In genomic region chr11:76312805-76313204, GRCm38 (mm10) we compare ENCODE assay signal across 15 mouse cellular contexts.
DNase-seq lines count a peak whose midpoint lies in the region; ATAC-seq lines count a peak whose summit lies in the region.
"Had no signal": no experiment of that assay in that cellular context is flagged by ENCODE, and none has a peak within 500 bp of the region (broad histone marks: within the 10 kb centered on the region; RNA-seq: fewer than 3 reads in every experiment).

No protein-coding gene starts in this region.

- no peaks in the 10 kb centered on the region for H3K36me3 ChIP-seq in hindbrain, embryonic 11.5 days (ENCODE audit: control insufficient read depth, insufficient read depth, low read length)
- H3K36me3 ChIP-seq in hindbrain, embryonic 13.5 days = no peaks in the 10 kb centered on the region
- no peaks in the 10 kb centered on the region for H3K36me3 ChIP-seq in embryonic facial prominence, embryonic 15.5 days
- no peaks in the 10 kb centered on the region for H3K36me3 ChIP-seq in stomach, embryonic 16.5 days (ENCODE audit: control insufficient read depth, insufficient read depth, low read length)
- H3K36me3 ChIP-seq in liver, embryonic 12.5 days = no peaks in the 10 kb centered on the region
- no peaks in the 10 kb centered on the region for H3K36me3 ChIP-seq in forebrain, embryonic 15.5 days
- H3K36me3 ChIP-seq: liver, embryonic 15.5 days; midbrain, embryonic 13.5 days had no signal

- WGBS in hindbrain, embryonic 11.5 days = 81% methylated on average over 4 of the region's 4 CpGs
- WGBS in hindbrain, embryonic 13.5 days = 87% methylated on average over 4 of the region's 4 CpGs
- 12% methylated on average over 4 of the region's 4 CpGs for WGBS in embryonic facial prominence, embryonic 15.5 days
- 35% methylated on average over 4 of the region's 4 CpGs for WGBS in stomach, embryonic 16.5 days
- 46% methylated on average over 4 of the region's 4 CpGs for WGBS in liver, embryonic 12.5 days (ENCODE audit: insufficient replicate concordance)
- 73% methylated on average over 4 of the region's 4 CpGs for WGBS in forebrain, embryonic 15.5 days

- no peak overlapping the region for H3K4me3 ChIP-seq in hindbrain, embryonic 11.5 days (ENCODE audit: low read depth, low read length)
- H3K4me3 ChIP-seq in hindbrain, embryonic 13.5 days = no peak overlapping the region
- H3K4me3 ChIP-seq in embryonic facial prominence, embryonic 15.5 days (replicated peaks) = no peak overlapping the region
- H3K4me3 ChIP-seq in stomach, embryonic 16.5 days (replicated peaks; ENCODE audit: low read length) = no peak overlapping the region
- no peak overlapping the region for H3K4me3 ChIP-seq in liver, embryonic 12.5 days
- no peak overlapping the region for H3K4me3 ChIP-seq in forebrain, embryonic 15.5 days
- H3K4me3 ChIP-seq: liver, embryonic 15.5 days; midbrain, embryonic 13.5 days had no signal

- peaks cover 2% of the 10 kb centered on the region; the same call in 1 of the 2 replicates for H3K4me1 ChIP-seq in hindbrain, embryonic 11.5 days (replicated peaks; ENCODE audit: control insufficient read depth, insufficient read depth, low read length)
- peaks cover 33% of the 10 kb centered on the region for H3K4me1 ChIP-seq in hindbrain, embryonic 13.5 days (replicated peaks)
- H3K4me1 ChIP-seq in embryonic facial prominence, embryonic 15.5 days = peaks cover 62% of the 10 kb centered on the region
- H3K4me1 ChIP-seq in stomach, embryonic 16.5 days (ENCODE audit: control insufficient read depth, insufficient read depth, low read length) = peaks cover 34% of the 10 kb centered on the region
- no peaks in the 10 kb centered on the region for H3K4me1 ChIP-seq in liver, embryonic 12.5 days
- H3K4me1 ChIP-seq in forebrain, embryonic 15.5 days = peaks cover 15% of the 10 kb centered on the region; the same call in 1 of the 2 replicates

- DNase-seq in hindbrain, embryonic 11.5 days (ENCODE audit: low spot score) = no peak
- peak; percentile 61 for DNase-seq in adipocyte (ENCODE audit: low spot score)
- DNase-seq: adrenal gland, postnatal 10 days; cerebellum, adult 9-11 months; kidney, adult 9 months; lung, postnatal 14 days; right cerebral cortex, postnatal 25 days had no signal

- peak overlapping the region; percentile 13; the same call in 1 of the 2 replicates for H3K27ac ChIP-seq in hindbrain, embryonic 11.5 days (ENCODE audit: low read depth, low read length)
- no peak overlapping the region for H3K27ac ChIP-seq in hindbrain, embryonic 13.5 days
- peak overlapping the region; percentile 87 for H3K27ac ChIP-seq in embryonic facial prominence, embryonic 15.5 days (replicated peaks)
- H3K27ac ChIP-seq in stomach, embryonic 16.5 days (ENCODE audit: low read length) = peak overlapping the region; percentile 13
- no peak overlapping the region for H3K27ac ChIP-seq in liver, embryonic 12.5 days
- no peak overlapping the region for H3K27ac ChIP-seq in forebrain, embryonic 15.5 days (replicated peaks)
- H3K27ac ChIP-seq: hindbrain, embryonic 14.5 days; liver, embryonic 15.5 days; midbrain, embryonic 13.5 days had no signal

- no peak overlapping the region for H3K4me2 ChIP-seq in hindbrain, embryonic 11.5 days (replicated peaks; ENCODE audit: low read depth, low read length)
- no peak overlapping the region for H3K4me2 ChIP-seq in hindbrain, embryonic 13.5 days
- H3K4me2 ChIP-seq in embryonic facial prominence, embryonic 15.5 days (replicated peaks) = no peak overlapping the region
- H3K4me2 ChIP-seq in stomach, embryonic 16.5 days (ENCODE audit: low read depth, low read length) = no peak overlapping the region
- no peak overlapping the region for H3K4me2 ChIP-seq in liver, embryonic 12.5 days
- H3K4me2 ChIP-seq in forebrain, embryonic 15.5 days (replicated peaks) = no peak overlapping the region
- H3K4me2 ChIP-seq: hindbrain, embryonic 14.5 days; liver, embryonic 15.5 days; midbrain, embryonic 13.5 days had no signal

- ATAC-seq in hindbrain, embryonic 11.5 days (ENCODE audit: low FRiP score) = no peak
- ATAC-seq in hindbrain, embryonic 13.5 days (ENCODE audit: low FRiP score) = no peak
- no peak for ATAC-seq in embryonic facial prominence, embryonic 15.5 days (ENCODE audit: insufficient number of reproducible peaks, low FRiP score, low TSS enrichment, low read depth)
- ATAC-seq in stomach, embryonic 16.5 days (ENCODE audit: insufficient read depth, low FRiP score) = no peak
- ATAC-seq in liver, embryonic 12.5 days = no peak
- ATAC-seq in forebrain, embryonic 15.5 days (replicated peaks) = no peak
- ATAC-seq: midbrain, embryonic 13.5 days had no signal

- no peaks in the 10 kb centered on the region for H3K27me3 ChIP-seq in hindbrain, embryonic 11.5 days (ENCODE audit: control insufficient read depth, insufficient read depth, low read length)
- H3K27me3 ChIP-seq in hindbrain, embryonic 13.5 days = no peaks in the 10 kb centered on the region
- no peaks in the 10 kb centered on the region for H3K27me3 ChIP-seq in embryonic facial prominence, embryonic 15.5 days
- no peaks in the 10 kb centered on the region for H3K27me3 ChIP-seq in stomach, embryonic 16.5 days (ENCODE audit: control insufficient read depth, insufficient read depth, low read length)
- H3K27me3 ChIP-seq in liver, embryonic 12.5 days (replicated peaks) = no peaks in the 10 kb centered on the region
- H3K27me3 ChIP-seq in forebrain, embryonic 15.5 days = no peaks in the 10 kb centered on the region
- H3K27me3 ChIP-seq: liver, embryonic 15.5 days; midbrain, embryonic 13.5 days had no signal

- no peak overlapping the region for H3K9ac ChIP-seq in hindbrain, embryonic 11.5 days (ENCODE audit: low read depth, low read length)
- no peak overlapping the region for H3K9ac ChIP-seq in hindbrain, embryonic 13.5 days
- no peak overlapping the region for H3K9ac ChIP-seq in embryonic facial prominence, embryonic 15.5 days
- peak overlapping the region; percentile 25 for H3K9ac ChIP-seq in stomach, embryonic 16.5 days (ENCODE audit: low read length)
- H3K9ac ChIP-seq in liver, embryonic 12.5 days = no peak overlapping the region
- H3K9ac ChIP-seq in forebrain, embryonic 15.5 days (replicated peaks) = no peak overlapping the region
- H3K9ac ChIP-seq: liver, embryonic 15.5 days; midbrain, embryonic 13.5 days had no signal

- H3K9me3 ChIP-seq in hindbrain, embryonic 11.5 days (ENCODE audit: control insufficient read depth, low read length) = no peaks in the 10 kb centered on the region
- no peaks in the 10 kb centered on the region for H3K9me3 ChIP-seq in hindbrain, embryonic 13.5 days
- H3K9me3 ChIP-seq in embryonic facial prominence, embryonic 15.5 days (replicated peaks) = no peaks in the 10 kb centered on the region
- H3K9me3 ChIP-seq in stomach, embryonic 16.5 days (replicated peaks; ENCODE audit: control insufficient read depth, low read length) = no peaks in the 10 kb centered on the region
- H3K9me3 ChIP-seq in liver, embryonic 12.5 days (replicated peaks) = no peaks in the 10 kb centered on the region
- H3K9me3 ChIP-seq in forebrain, embryonic 15.5 days = no peaks in the 10 kb centered on the region
- H3K9me3 ChIP-seq: liver, embryonic 15.5 days; midbrain, embryonic 13.5 days had no signal

Comparison
In these comparisons a context has a peak if more than half of its experiments do, and no peak if none do; other contexts are left out.
1. H3K27ac ChIP-seq: peak in hindbrain, embryonic 11.5 days (single experiment), embryonic facial prominence, embryonic 15.5 days (single experiment) and stomach, embryonic 16.5 days (single experiment); none in hindbrain, embryonic 13.5 days (single experiment), liver, embryonic 12.5 days (single experiment) and forebrain, embryonic 15.5 days (single experiment).